Mouse (Mus musculus): ENCODE measurements around the gene Gm5901. TPM values are rescaled to one million over a fixed set of nuclear protein-coding genes. Genes with fewer than 3 reads are reported as not detected.

Gm5901 gene
- total and polyA plus RNA-seq, 3 experiments, result 0.12 TPM; not detected in 2

DNA sequence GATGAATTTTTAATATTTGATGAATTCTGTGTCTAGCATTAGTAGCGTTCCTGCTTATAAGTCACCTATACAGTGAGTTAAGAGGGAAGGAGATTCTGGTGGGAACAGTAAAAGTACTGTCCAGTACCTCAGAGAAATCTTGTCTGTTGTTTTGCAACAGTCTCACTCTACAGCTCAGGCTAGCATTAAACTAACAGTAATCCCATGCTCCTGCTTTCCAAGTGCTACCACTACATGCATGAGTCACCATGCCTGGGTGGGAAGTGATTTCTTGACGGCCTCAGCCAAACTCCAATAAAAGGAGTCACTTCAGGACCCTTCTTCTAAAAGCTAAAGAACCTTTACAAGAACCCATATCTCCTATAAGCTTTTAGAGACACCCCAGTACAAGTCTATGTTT is 13.1 kb upstream of the Gm5901 start:
- 70% methylated on average over 2 of the region's 2 CpGs for WGBS
- Histone ChIP-seq H3K27ac (no peak overlapping the region), H3K4me3 (no peak overlapping the region), H3K36me3 (ENCODE audit: control insufficient read depth, insufficient read depth, low read length) (no peaks in the 10 kb centered on the region), H3K79me2 (replicated peaks; ENCODE audit: control insufficient read depth, insufficient read depth, low read length) (no peaks in the 10 kb centered on the region), H3K9ac (ENCODE audit: low read depth, low read length) (no peak overlapping the region), H3K27me3 (ENCODE audit: control insufficient read depth, insufficient read depth, low read length) (no peaks in the 10 kb centered on the region), H3K4me1 (ENCODE audit: control insufficient read depth, insufficient read depth, low read length) (no peaks in the 10 kb centered on the region)
- intact Hi-C loops (cut with DNase I), result loop anchor here (5.0 kb wide), 1 partner anchor 179 kb away; no protein-coding TSS in a partner anchor
- DNase-seq, result no peak
- no peak for TF ChIP-seq CTCF (IDR thresholded peaks at IDR 0.05)
- TF ChIP-seq POLR2A (IDR thresholded peaks at IDR 0.05; ENCODE audit: insufficient read depth, low read depth, low read length), result no peak
- no peak for TF ChIP-seq EP300 (IDR thresholded peaks at IDR 0.05; ENCODE audit: insufficient read depth, low read depth, low read length)

- TF ChIP-seq EP300 (IDR thresholded peaks at IDR 0.05; ENCODE audit: insufficient read depth, low read depth, low read length) (no peak), POLR2A (IDR thresholded peaks at IDR 0.05; ENCODE audit: insufficient read depth, low read depth, low read length) (no peak), CTCF (IDR thresholded peaks at IDR 0.05) (no peak)
- Histone ChIP-seq H3K4me3 (no peak overlapping the region), H3K27ac (no peak overlapping the region)
Measured at GRCm38 (mm10) chr7:105367268-105367667, 7.6 kb upstream of the Gm5901 start.

DNA sequence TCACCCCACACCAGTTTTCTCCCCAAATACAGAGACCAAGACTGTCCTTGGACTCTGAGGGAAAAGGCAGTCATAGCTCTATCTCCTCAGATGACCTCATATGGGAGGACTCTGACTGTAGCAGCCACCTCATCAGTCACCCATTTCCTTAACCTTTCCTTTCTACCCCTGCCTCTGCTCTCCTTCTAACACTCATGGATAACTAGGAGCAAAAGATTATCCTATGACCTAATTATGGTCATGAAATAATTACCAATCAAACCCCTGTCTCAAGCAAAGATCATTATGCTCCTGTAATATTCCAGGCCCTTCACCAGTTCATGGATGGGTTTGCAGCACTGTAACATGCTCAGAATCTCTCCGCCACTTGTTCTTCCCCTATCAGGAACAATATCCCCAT is 6.9 kb upstream of the Gm5901 start, which contains the start of gene Olfr692:
Olfr692 (plus strand) TSS at position 301 of the 400 bp plus-strand sequence.
- Histone ChIP-seq H3K27ac (no peak within 1 kb of the TSS), H3K4me1 (ENCODE audit: control insufficient read depth, insufficient read depth, low read length) (no peaks in the 10 kb centered on the region), H3K27me3 (ENCODE audit: control insufficient read depth, insufficient read depth, low read length) (no peaks in the 10 kb centered on the region), H3K79me2 (replicated peaks; ENCODE audit: control insufficient read depth, insufficient read depth, low read length) (no peaks in the 10 kb centered on the region), H3K9ac (ENCODE audit: low read depth, low read length) (no peak within 1 kb of the TSS), H3K36me3 (ENCODE audit: control insufficient read depth, insufficient read depth, low read length) (0 out of 2 replicates have a peak, but pooled peaks cover 2% of the 10 kb centered on the region), H3K4me3 (no peak within 1 kb of the TSS)
- WGBS, result 70% methylated on average over 1 of the region's 1 CpGs
- no peak for DNase-seq
- TF ChIP-seq POLR2A (IDR thresholded peaks at IDR 0.05; ENCODE audit: insufficient read depth, low read depth, low read length), result no peak
- no peak for TF ChIP-seq CTCF (IDR thresholded peaks at IDR 0.05)
- no peak for TF ChIP-seq EP300 (IDR thresholded peaks at IDR 0.05; ENCODE audit: insufficient read depth, low read depth, low read length)
- intact Hi-C loops (cut with DNase I), result no loop called here

More at GRCm38 (mm10) chr7:105367268-105367667, 7.6 kb upstream of the Gm5901 start:
- Histone ChIP-seq H3K79me2 (replicated peaks; ENCODE audit: control insufficient read depth, insufficient read depth, low read length) (no peaks in the 10 kb centered on the region), H3K27me3 (ENCODE audit: control insufficient read depth, insufficient read depth, low read length) (no peaks in the 10 kb centered on the region), H3K4me1 (ENCODE audit: control insufficient read depth, insufficient read depth, low read length) (no peaks in the 10 kb centered on the region), H3K9ac (ENCODE audit: low read depth, low read length) (no peak overlapping the region), H3K36me3 (ENCODE audit: control insufficient read depth, insufficient read depth, low read length) (no peaks in the 10 kb centered on the region)
- no peak for DNase-seq
- intact Hi-C loops (cut with DNase I), result no loop called here
- WGBS, result 86% methylated on average over 5 of the region's 5 CpGs

- H3K4me3 ChIP-seq, result no peak overlapping the region
- H3K36me3 ChIP-seq (ENCODE audit: control insufficient read depth, insufficient read depth, low read length), result 0 out of 2 replicates have a peak, but pooled peaks cover 3% of the 10 kb centered on the region
- WGBS, result 92% methylated on average over 4 of the region's 4 CpGs
- no peaks in the 10 kb centered on the region for H3K79me2 ChIP-seq (replicated peaks; ENCODE audit: control insufficient read depth, insufficient read depth, low read length)
- H3K27me3 ChIP-seq (ENCODE audit: control insufficient read depth, insufficient read depth, low read length), result no peaks in the 10 kb centered on the region
- no peak overlapping the region for H3K27ac ChIP-seq
- no peak for TF ChIP-seq CTCF (IDR thresholded peaks at IDR 0.05)
- TF ChIP-seq POLR2A (IDR thresholded peaks at IDR 0.05; ENCODE audit: insufficient read depth, low read depth, low read length), result no peak
- TF ChIP-seq EP300 (IDR thresholded peaks at IDR 0.05; ENCODE audit: insufficient read depth, low read depth, low read length), result no peak
- DNase-seq, result no peak
- intact Hi-C loops (cut with DNase I), result no loop called here
- H3K9ac ChIP-seq (ENCODE audit: low read depth, low read length), result no peak overlapping the region
- H3K4me1 ChIP-seq (ENCODE audit: control insufficient read depth, insufficient read depth, low read length), result no peaks in the 10 kb centered on the region
Measured at GRCm38 (mm10) chr7:105368521-105368920, 6.3 kb upstream of the Gm5901 start.

DNA sequence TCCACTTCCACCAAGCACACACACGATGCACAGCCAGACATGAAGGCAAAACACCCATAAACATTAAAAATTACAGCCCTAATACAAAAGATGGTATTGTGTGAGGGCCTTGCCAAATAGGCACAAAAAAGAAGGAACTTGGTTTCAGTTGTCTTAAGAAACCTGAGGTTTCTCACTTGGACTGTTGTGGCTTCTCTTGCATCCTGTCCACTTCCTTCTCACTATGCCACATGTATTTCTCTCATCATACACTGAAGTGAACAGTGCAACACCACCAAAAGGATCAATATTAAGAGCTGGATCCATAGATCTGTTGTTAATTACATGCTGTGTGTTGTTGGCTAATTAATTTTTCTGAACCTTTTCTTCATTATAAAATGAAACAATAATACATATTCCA is 1.9 kb upstream of the Gm5901 start:
- H3K4me3 ChIP-seq, result no peak overlapping the region
- 86% methylated on average over 1 of the region's 1 CpGs for WGBS
- H3K79me2 ChIP-seq (replicated peaks; ENCODE audit: control insufficient read depth, insufficient read depth, low read length), result no peaks in the 10 kb centered on the region
- H3K4me1 ChIP-seq (ENCODE audit: control insufficient read depth, insufficient read depth, low read length), result no peaks in the 10 kb centered on the region
- no peaks in the 10 kb centered on the region for H3K27me3 ChIP-seq (ENCODE audit: control insufficient read depth, insufficient read depth, low read length)
- H3K27ac ChIP-seq, result no peak overlapping the region
- no peak for DNase-seq
- TF ChIP-seq POLR2A (IDR thresholded peaks at IDR 0.05; ENCODE audit: insufficient read depth, low read depth, low read length) (no peak), CTCF (IDR thresholded peaks at IDR 0.05) (no peak), EP300 (IDR thresholded peaks at IDR 0.05; ENCODE audit: insufficient read depth, low read depth, low read length) (no peak)
- no peak overlapping the region for H3K9ac ChIP-seq (ENCODE audit: low read depth, low read length)
- H3K36me3 ChIP-seq (ENCODE audit: control insufficient read depth, insufficient read depth, low read length), result peaks cover 7% of the 10 kb centered on the region; the same call in 1 of the 2 replicates
- intact Hi-C loops (cut with DNase I), result no loop called here

- Histone ChIP-seq H3K79me2 (replicated peaks; ENCODE audit: control insufficient read depth, insufficient read depth, low read length) (no peaks in the 10 kb centered on the region), H3K4me1 (ENCODE audit: control insufficient read depth, insufficient read depth, low read length) (no peaks in the 10 kb centered on the region), H3K4me3 (no peak overlapping the region), H3K36me3 (ENCODE audit: control insufficient read depth, insufficient read depth, low read length) (peaks cover 7% of the 10 kb centered on the region; the same call in 1 of the 2 replicates), H3K9ac (ENCODE audit: low read depth, low read length) (no peak overlapping the region), H3K27ac (no peak overlapping the region), H3K27me3 (ENCODE audit: control insufficient read depth, insufficient read depth, low read length) (no peaks in the 10 kb centered on the region)
- DNase-seq, result peak; percentile 39 to 71
- 34% methylated on average over 4 of the region's 4 CpGs for WGBS
- intact Hi-C loops (cut with DNase I), result no loop called here
- no peak for TF ChIP-seq CTCF (IDR thresholded peaks at IDR 0.05)
Measured at GRCm38 (mm10) chr7:105373509-105373908, 1.3 kb upstream of the Gm5901 start.
